Comparison of ENCODE assay signal across 15 mouse cellular contexts in genomic region chr2:73359941-73360340, GRCm38 (mm10). TPM values are rescaled to one million over a fixed set of nuclear protein-coding genes. Genes with fewer than 3 reads are reported as not detected.
A peak's percentile ranks its signal among the peaks of the same experiment; 100 is the strongest.
DNase-seq lines count a peak whose midpoint lies in the region; ATAC-seq and TF ChIP-seq lines count a peak whose summit lies in the region.
"Had no signal": no experiment of that assay in that cellular context is flagged by ENCODE, and none has a peak within 500 bp of the region (broad histone marks: within the 10 kb centered on the region; RNA-seq: fewer than 3 reads in every experiment).

No protein-coding gene starts in this region.

- DNase-seq in liver, embryonic 14.5 days (ENCODE audit: low read depth in 3 of 3, low spot score in 3 of 3): peak; percentile 78 to 81 (median 78)
- DNase-seq in spleen, postnatal 4 days (ENCODE audit: low spot score in 2 of 2): peak; percentile 68 to 71
- DNase-seq in embryo, embryonic 9.5 days (ENCODE audit: extremely low spot score): no peak
- DNase-seq in cerebellum, adult 11-12 months: no peak
- DNase-seq in left cerebral cortex, postnatal 4 days: no peak
- DNase-seq: cerebellum, adult 8-10 months; embryo, embryonic 11 days; layer of hippocampus, postnatal 36 days; lung, postnatal 36 days; right cerebral cortex, postnatal 4 days had no signal

- H3K27ac ChIP-seq in kidney, embryonic 15.5 days: no peak overlapping the region
- H3K27ac ChIP-seq in kidney, embryonic 16.5 days (ENCODE audit: low read length): no peak overlapping the region
- peak overlapping the region; percentile 96 for H3K27ac ChIP-seq in liver, embryonic 14.5 days
- H3K27ac ChIP-seq: limb, embryonic 13.5 days; midbrain, embryonic 13.5 days had no signal

- H3K27me3 ChIP-seq in kidney, embryonic 15.5 days: no peaks in the 10 kb centered on the region
- no peaks in the 10 kb centered on the region for H3K27me3 ChIP-seq in kidney, embryonic 16.5 days (ENCODE audit: insufficient read depth, low read length)
- H3K27me3 ChIP-seq in liver, embryonic 14.5 days (ENCODE audit: control insufficient read depth, insufficient read depth, low read length): no peaks in the 10 kb centered on the region
- H3K27me3 ChIP-seq: limb, embryonic 13.5 days; midbrain, embryonic 13.5 days had no signal

- peak; percentile 85 for TF ChIP-seq EP300 in liver, embryonic 14.5 days (IDR thresholded peaks at IDR 0.05; ENCODE audit: low read depth)

- H3K36me3 ChIP-seq in kidney, embryonic 15.5 days: no peaks in the 10 kb centered on the region
- H3K36me3 ChIP-seq in kidney, embryonic 16.5 days (ENCODE audit: insufficient read depth, low read length): 0 out of 2 replicates have a peak, but pooled peaks cover 3% of the 10 kb centered on the region
- no peaks in the 10 kb centered on the region; the same call in 1 of the 2 replicates for H3K36me3 ChIP-seq in liver, embryonic 14.5 days (replicated peaks; ENCODE audit: control insufficient read depth, insufficient read depth, low read depth)
- H3K36me3 ChIP-seq: limb, embryonic 13.5 days had no signal

- peak; percentile 40 for TF ChIP-seq CTCF in liver, embryonic 14.5 days (IDR thresholded peaks at IDR 0.05; ENCODE audit: low read depth)

- no peak overlapping the region for H3K4me2 ChIP-seq in kidney, embryonic 15.5 days
- no peak overlapping the region for H3K4me2 ChIP-seq in kidney, embryonic 16.5 days (replicated peaks; ENCODE audit: low read depth, low read length)
- peak overlapping the region; percentile 65 for H3K4me2 ChIP-seq in liver, embryonic 14.5 days (ENCODE audit: low read depth)
- H3K4me2 ChIP-seq: limb, embryonic 13.5 days; midbrain, embryonic 13.5 days had no signal

- peak; percentile 62; the same call in 1 of the 2 replicates for ATAC-seq in kidney, embryonic 15.5 days (replicated peaks; ENCODE audit: low FRiP score)
- ATAC-seq in kidney, embryonic 16.5 days (ENCODE audit: low FRiP score, low TSS enrichment): no peak; the same call in 1 of the 2 replicates
- peak; percentile 99 for ATAC-seq in erythroid progenitor cell, adult 5-6 weeks (replicated peaks; ENCODE audit: low FRiP score, poor library complexity, severe bottlenecking)
- ATAC-seq in liver, embryonic 14.5 days (ENCODE audit: insufficient read depth): peak; percentile 100
- ATAC-seq: midbrain, embryonic 13.5 days had no signal

- H3K4me3 ChIP-seq in kidney, embryonic 15.5 days (replicated peaks): no peak overlapping the region
- no peak overlapping the region for H3K4me3 ChIP-seq in kidney, embryonic 16.5 days (ENCODE audit: low read length)
- peak overlapping the region; percentile 15 to 33; a peak in 3 of 4 replicates for H3K4me3 ChIP-seq in liver, embryonic 14.5 days (ENCODE audit: insufficient read depth in 1 of 2, low read depth in 2 of 2, low read length in 2 of 2)
- H3K4me3 ChIP-seq: limb, embryonic 13.5 days; midbrain, embryonic 13.5 days had no signal

- no peaks in the 10 kb centered on the region for H3K4me1 ChIP-seq in kidney, embryonic 15.5 days
- no peaks in the 10 kb centered on the region for H3K4me1 ChIP-seq in kidney, embryonic 16.5 days (ENCODE audit: insufficient read depth, low read length)
- peaks cover 23 to 25% of the 10 kb centered on the region in 2 experiments for H3K4me1 ChIP-seq in liver, embryonic 14.5 days (replicated peaks; ENCODE audit: control insufficient read depth in 2 of 2, insufficient read depth in 2 of 2, low read length in 1 of 2)
- H3K4me1 ChIP-seq: midbrain, embryonic 13.5 days had no signal

- intact Hi-C loops in left cerebral cortex, postnatal 4 days (cut with DNase I): no loop called here

- H3K9ac ChIP-seq in kidney, embryonic 15.5 days: no peak overlapping the region
- no peak overlapping the region for H3K9ac ChIP-seq in kidney, embryonic 16.5 days (replicated peaks; ENCODE audit: low read length)
- H3K9ac ChIP-seq in liver, embryonic 14.5 days (replicated peaks): peak overlapping the region; percentile 55
- H3K9ac ChIP-seq: limb, embryonic 13.5 days; midbrain, embryonic 13.5 days had no signal

- 91% methylated on average over 5 of the region's 5 CpGs for WGBS in kidney, embryonic 15.5 days
- WGBS in kidney, embryonic 16.5 days: 92% methylated on average over 5 of the region's 5 CpGs
- WGBS in liver, embryonic 14.5 days (ENCODE audit: insufficient replicate concordance): 36% methylated on average over 5 of the region's 5 CpGs

- no peaks in the 10 kb centered on the region for H3K9me3 ChIP-seq in kidney, embryonic 15.5 days (replicated peaks)
- peaks cover 3% of the 10 kb centered on the region; the same call in 1 of the 2 replicates for H3K9me3 ChIP-seq in kidney, embryonic 16.5 days (ENCODE audit: low read length)
- no peaks in the 10 kb centered on the region for H3K9me3 ChIP-seq in liver, embryonic 14.5 days (ENCODE audit: control insufficient read depth, low read length)
- H3K9me3 ChIP-seq: limb, embryonic 13.5 days; midbrain, embryonic 13.5 days had no signal

RNA-seq across cellular contexts. Expression of gene Gpr155, which starts 26.4 kb away (rescaled TPM):
- polyA plus RNA-seq in kidney, embryonic 15.5 days (2015; fragmentation: Nextera tagmentation; extraction: Ambion mirVana): 6.2 and 6.7 TPM in 2 replicates
- 7.7 and 8.2 TPM in 2 replicates for polyA plus RNA-seq in kidney, embryonic 16.5 days (2015; fragmentation: Nextera tagmentation; extraction: Ambion mirVana)
- 25.2 and 31.0 TPM in 2 replicates for total RNA-seq in erythroid progenitor cell, adult 5-6 weeks (2015; ENCODE audit: low replicate concordance)
- total RNA-seq in erythroid progenitor cell, adult 5-6 weeks (2017; ENCODE audit: low replicate concordance): 27.2 and 29.7 TPM in 2 replicates
- polyA plus RNA-seq in liver, embryonic 14.5 days (2012; rRNA removed): 3.0 and 4.1 TPM in 2 replicates
- 8.9 and 9.0 TPM in 2 replicates for polyA plus RNA-seq in liver, embryonic 14.5 days (2014; fragmentation: Nextera tagmentation; extraction: Ambion mirVana)
- 10 to 100 TPM; 22.9 to 23.6 TPM for total RNA-seq in left cerebral cortex, postnatal 4 days (2021)

RNA-seq across cellular contexts. Expression of gene Cir1, which starts 47.4 kb away (rescaled TPM):
- 24.5 and 25.8 TPM in 2 replicates for polyA plus RNA-seq in kidney, embryonic 15.5 days (2015; fragmentation: Nextera tagmentation; extraction: Ambion mirVana)
- polyA plus RNA-seq in kidney, embryonic 16.5 days (2015; fragmentation: Nextera tagmentation; extraction: Ambion mirVana): 20.5 and 20.7 TPM in 2 replicates
- total RNA-seq in erythroid progenitor cell, adult 5-6 weeks (2015; ENCODE audit: low replicate concordance): 19.8 and 39.4 TPM in 2 replicates
- total RNA-seq in erythroid progenitor cell, adult 5-6 weeks (2017; ENCODE audit: low replicate concordance): 23.0 and 46.1 TPM in 2 replicates
- polyA plus RNA-seq in liver, embryonic 14.5 days (2012; rRNA removed): 6.2 and 13.8 TPM in 2 replicates
- 19.2 and 20.5 TPM in 2 replicates for polyA plus RNA-seq in liver, embryonic 14.5 days (2014; fragmentation: Nextera tagmentation; extraction: Ambion mirVana)
- total RNA-seq in left cerebral cortex, postnatal 4 days (2021): 10 to 100 TPM; 22.9 to 25.1 TPM

RNA-seq across cellular contexts. Expression of gene Scrn3, which starts 47.5 kb away (rescaled TPM):
- polyA plus RNA-seq in kidney, embryonic 15.5 days (2015; fragmentation: Nextera tagmentation; extraction: Ambion mirVana): 18.5 TPM in 2 replicates
- polyA plus RNA-seq in kidney, embryonic 16.5 days (2015; fragmentation: Nextera tagmentation; extraction: Ambion mirVana): 19.2 and 19.3 TPM in 2 replicates
- 56.2 and 71.3 TPM in 2 replicates for total RNA-seq in erythroid progenitor cell, adult 5-6 weeks (2015; ENCODE audit: low replicate concordance)
- 108 and 110 TPM in 2 replicates for total RNA-seq in erythroid progenitor cell, adult 5-6 weeks (2017; ENCODE audit: low replicate concordance)
- polyA plus RNA-seq in liver, embryonic 14.5 days (2012; rRNA removed): 14.9 and 20.1 TPM in 2 replicates
- 22.4 and 25.2 TPM in 2 replicates for polyA plus RNA-seq in liver, embryonic 14.5 days (2014; fragmentation: Nextera tagmentation; extraction: Ambion mirVana)
- total RNA-seq in left cerebral cortex, postnatal 4 days (2021): 1 to 10 TPM; 3.4 to 4.1 TPM

Comparison
In these comparisons a context has a peak if more than half of its experiments do, and no peak if none do; other contexts are left out.
1. H3K4me3 ChIP-seq: peak in liver, embryonic 14.5 days (2 of 2); none in kidney, embryonic 15.5 days (single experiment) and kidney, embryonic 16.5 days (single experiment).
2. DNase-seq: peak in liver, embryonic 14.5 days (3 of 3) and spleen, postnatal 4 days (2 of 2); none in embryo, embryonic 9.5 days (single experiment), cerebellum, adult 11-12 months (single experiment) and left cerebral cortex, postnatal 4 days (single experiment).